Mouse (Mus musculus) G1E (cell line): ENCODE data around the gene Masp1. TPM values are rescaled to one million over a fixed set of nuclear protein-coding genes. Genes with fewer than 3 reads are reported as not detected.

Source experiments
- ATAC-seq: 2 replicates; pipeline ENCODE4 v1.8.0; 2016; ENCODE audit warnings: mild to moderate bottlenecking; ENCODE audit not compliant: insufficient number of reproducible peaks, poor library complexity, low FRiP score, severe bottlenecking; ENCODE audit errors: extremely low read depth
- DNase-seq: peaks from one replicate; pipeline ENCODE4 v3.0.0; 2012; ENCODE audit warnings: low spot score
- H3K27me3 ChIP-seq: 2 replicates; pipeline ENCODE4 v1.6.1; 2012; ENCODE audit warnings: mild to moderate bottlenecking, low read length, inconsistent platforms; ENCODE audit not compliant: insufficient read depth
- H3K36me3 ChIP-seq: replicated peaks from 2 replicates; pipeline ENCODE3; 2012; ENCODE audit warnings: mild to moderate bottlenecking, inconsistent platforms
- H3K4me1 ChIP-seq: 2 replicates; pipeline ENCODE4 v1.6.1; 2012; ENCODE audit warnings: low read depth, low read length, inconsistent platforms, mixed read lengths; ENCODE audit not compliant: insufficient read depth
- H3K4me3 ChIP-seq: 2 replicates; pipeline ENCODE4 v1.5.1; 2012; ENCODE audit warnings: low read depth, mild to moderate bottlenecking, inconsistent platforms, low read length, moderate library complexity, mixed read lengths
- H3K9me3 ChIP-seq: replicated peaks from 2 replicates; pipeline ENCODE4 v1.6.1; 2012; ENCODE audit warnings: inconsistent platforms
- CTCF ChIP-seq: IDR thresholded peaks from 2 replicates; pipeline ENCODE4 v1.5.1; 2012; ENCODE audit warnings: low read depth, low read length, inconsistent platforms, mixed read lengths
- GATA1 ChIP-seq: IDR thresholded peaks from 2 replicates; pipeline ENCODE4 v1.6.1; 2012; ENCODE audit warnings: borderline replicate concordance, low read length, inconsistent platforms, mixed read lengths
- GATA2 ChIP-seq: IDR thresholded peaks from 2 replicates; pipeline ENCODE4 v1.6.1; 2012; ENCODE audit warnings: low read depth, low read length, inconsistent platforms, borderline replicate concordance
- POLR2AphosphoS5 ChIP-seq: IDR thresholded peaks from 2 replicates; pipeline ENCODE4 v1.6.1; 2012; ENCODE audit warnings: low read depth, low read length, inconsistent platforms; ENCODE audit not compliant: insufficient replicate concordance
- TAL1 ChIP-seq: conservative IDR thresholded peaks from 2 replicates; pipeline ENCODE4 v1.6.1; 2012; ENCODE audit warnings: low read depth, low read length, inconsistent platforms, mixed read lengths
- polyA plus RNA-seq: library from polyadenylated mRNA; stranded (reverse); fragments of >175 nt; gene quantifications from 2 replicates; pipeline ENCODE4 v1.2.3, GENCODE M21; 2012
- total RNA-seq, 2 experiments: library from RNA; stranded (forward) in 1 of 2; stranded (reverse) in 1 of 2; fragments of 200-1000 nt in 1 of 2; fragments of >200 nt in 1 of 2; fragmentation: Nextera tagmentation in 1 of 2; gene quantifications; 2 replicates each; pipeline ENCODE4 v1.2.3; 2014 to 2017

Masp1 gene
- total and polyA plus RNA-seq, 3 experiments: 0.27 TPM; not detected in 2

- H3K27me3 ChIP-seq: no peaks in the 10 kb centered on the region
- H3K36me3 ChIP-seq: no peaks in the 10 kb centered on the region
- ATAC-seq (no peak), DNase-seq (no peak)
- H3K4me3 ChIP-seq: no peak overlapping the region
- TF ChIP-seq POLR2AphosphoS5: no peak
- no peak for TF ChIP-seq TAL1
- TF ChIP-seq GATA2: no peak
- TF ChIP-seq GATA1: no peak
- TF ChIP-seq CTCF: no peak
- no peaks in the 10 kb centered on the region for H3K4me1 ChIP-seq
- H3K9me3 ChIP-seq: peaks cover 9% of the 10 kb centered on the region
These were observed 76.4 kb downstream of the Masp1 start for GRCm38 (mm10) chr16:23444231-23444630.

GRCm38 (mm10) chr16:23437404-23438166 is 83.0 kb downstream of the Masp1 start:
- H3K4me1 ChIP-seq: no peaks in the 10 kb centered on the region
- 0 out of 2 replicates have a peak, but pooled peaks cover 3% of the 10 kb centered on the region for H3K9me3 ChIP-seq
- no peaks in the 10 kb centered on the region for H3K36me3 ChIP-seq
- DNase-seq (no peak), ATAC-seq (no peak)
- H3K4me3 ChIP-seq: no peak overlapping the region
- TF ChIP-seq CTCF (no peak), GATA1 (no peak), POLR2AphosphoS5 (no peak), GATA2 (no peak), TAL1 (no peak)
- no peaks in the 10 kb centered on the region for H3K27me3 ChIP-seq

- peaks cover 8% of the 10 kb centered on the region for H3K9me3 ChIP-seq
- no peak overlapping the region for H3K4me3 ChIP-seq
- DNase-seq: no peak
- no peaks in the 10 kb centered on the region for H3K4me1 ChIP-seq
- no peaks in the 10 kb centered on the region for H3K36me3 ChIP-seq
- H3K27me3 ChIP-seq: peaks cover 6% of the 10 kb centered on the region; the same call in 1 of the 2 replicates
- TF ChIP-seq CTCF (no peak), GATA2 (no peak), GATA1 (no peak), TAL1 (no peak), POLR2AphosphoS5 (no peak)
- no peak for ATAC-seq
These were observed 90.6 kb downstream of the Masp1 start for GRCm38 (mm10) chr16:23429991-23430390.

- Histone ChIP-seq H3K9me3 (peaks cover 8% of the 10 kb centered on the region), H3K36me3 (no peaks in the 10 kb centered on the region), H3K27me3 (peaks cover 6% of the 10 kb centered on the region; the same call in 1 of the 2 replicates), H3K4me3 (no peak within 1 kb of the TSS), H3K4me1 (no peaks in the 10 kb centered on the region)
- no peak for TF ChIP-seq POLR2AphosphoS5
- TF ChIP-seq TAL1: no peak
- TF ChIP-seq GATA1: no peak
- TF ChIP-seq GATA2: no peak
- TF ChIP-seq CTCF: no peak
- no peak for DNase-seq
- no peak for ATAC-seq
These were observed 91.8 kb downstream of the Masp1 start, which contains the start of gene Rtp1 for GRCm38 (mm10) chr16:23428647-23429319. TSS of gene Rtp1 (plus strand) at chr16:23429133.

- Histone ChIP-seq H3K4me3 (no peak overlapping the region), H3K36me3 (no peaks in the 10 kb centered on the region), H3K27me3 (peaks cover 6% of the 10 kb centered on the region; the same call in 1 of the 2 replicates), H3K9me3 (peaks cover 8% of the 10 kb centered on the region), H3K4me1 (no peaks in the 10 kb centered on the region)
- no peak for TF ChIP-seq TAL1
- TF ChIP-seq GATA2: no peak
- no peak for TF ChIP-seq CTCF
- TF ChIP-seq POLR2AphosphoS5: no peak
- TF ChIP-seq GATA1: no peak
- ATAC-seq (no peak), DNase-seq (no peak)
These were observed 92.9 kb downstream of the Masp1 start for GRCm38 (mm10) chr16:23427701-23428100.

- Histone ChIP-seq H3K4me3 (no peak overlapping the region), H3K9me3 (no peaks in the 10 kb centered on the region), H3K4me1 (no peaks in the 10 kb centered on the region), H3K36me3 (no peaks in the 10 kb centered on the region), H3K27me3 (no peaks in the 10 kb centered on the region)
- no peak for DNase-seq
- no peak for TF ChIP-seq POLR2AphosphoS5
- no peak for TF ChIP-seq TAL1
- no peak for TF ChIP-seq GATA1
- TF ChIP-seq GATA2: no peak
- no peak for TF ChIP-seq CTCF
- ATAC-seq: no peak
These were observed 96.8 kb downstream of the Masp1 start for GRCm38 (mm10) chr16:23423825-23424224.
